Mouse (Mus musculus) forebrain, embryonic 14.5 days (tissue): ENCODE data around the gene Lair1. TPM values are rescaled to one million over a fixed set of nuclear protein-coding genes. Genes with fewer than 3 reads are reported as not detected.

Experiments
- ATAC-seq: fragments of 200-750 bp; cut with Nextera tagmentation; 2 replicates; pipeline ENCODE4 v1.8.0; 2017; ENCODE audit warnings: mild to moderate bottlenecking, moderate library complexity
- DNase-seq: peaks from one replicate; pipeline ENCODE4 v3.0.0-alpha.2; 2015; ENCODE audit warnings: low spot score
- H3K27ac ChIP-seq: fragments of 300-500 bp; sonication (generic); 2 replicates; pipeline ENCODE4 v1.5.1; 2014; ENCODE audit warnings: low read depth, mild to moderate bottlenecking, control low read depth, low read length, moderate library complexity
- H3K27me3 ChIP-seq: fragments of 300-500 bp; sonication (generic); replicated peaks from 2 replicates; pipeline ENCODE4 v1.6.1; 2014; ENCODE audit warnings: low read length, control low read depth, mixed read lengths; ENCODE audit not compliant: control insufficient read depth, insufficient read depth
- H3K36me3 ChIP-seq: fragments of 300-500 bp; sonication (generic); 2 replicates; pipeline ENCODE4 v1.6.1; 2014; ENCODE audit warnings: low read length, control low read depth; ENCODE audit not compliant: control insufficient read depth, insufficient read depth
- H3K4me1 ChIP-seq: fragments of 300-500 bp; sonication (generic); 2 replicates; pipeline ENCODE4 v1.6.1; 2014; ENCODE audit warnings: antibody characterized with exemption, low read length, control low read depth; ENCODE audit not compliant: control insufficient read depth, insufficient read depth
- H3K4me2 ChIP-seq: fragments of 300-500 bp; sonication (generic); 2 replicates; pipeline ENCODE4 v1.6.1; 2014; ENCODE audit warnings: mild to moderate bottlenecking, control low read depth, low read length
- H3K4me3 ChIP-seq: fragments of 300-500 bp; sonication (generic); 2 replicates; pipeline ENCODE4 v1.5.1; 2014; ENCODE audit warnings: low read depth, low read length, control low read depth
- H3K9ac ChIP-seq: fragments of 300-500 bp; sonication (generic); 2 replicates; pipeline ENCODE4 v1.6.1; 2014; ENCODE audit warnings: mild to moderate bottlenecking, low read length, control low read depth, moderate library complexity
- H3K9me3 ChIP-seq: fragments of 300-500 bp; sonication (generic); replicated peaks from 2 replicates; pipeline ENCODE4 v1.6.1; 2016; ENCODE audit warnings: low read length, control low read depth, mixed read lengths; ENCODE audit not compliant: control insufficient read depth
- WGBS: fragments of 180-500 bp; shearing (Covaris S2); extraction: QIAGEN DNeasy Blood & Tissue Kit; methylation state at CpG from one replicate; pipeline ENCODE4 v1.1.7; 2014; 5-methylcytosine and 5-hydroxymethylcytosine counted together
- polyA plus RNA-seq: library from polyadenylated mRNA; unstranded; fragments of >200 nt; fragmentation: Nextera tagmentation; extraction: Ambion mirVana; gene quantifications from 2 replicates; pipeline ENCODE4 v1.2.1, GENCODE M21; 2014

Lair1 gene
- polyA plus RNA-seq, 1 experiment from 2014 or later = 1.8 TPM

GRCm38 (mm10) chr7:4087238-4087895, 24.4 kb upstream of the Lair1 start:
- Histone ChIP-seq H3K9me3 (no peaks in the 10 kb centered on the region), H3K9ac (no peak overlapping the region), H3K36me3 (no peaks in the 10 kb centered on the region), H3K27ac (no peak overlapping the region), H3K4me2 (no peak overlapping the region), H3K27me3 (no peaks in the 10 kb centered on the region), H3K4me3 (no peak overlapping the region), H3K4me1 (no peaks in the 10 kb centered on the region)
- DNase-seq = no peak
- ATAC-seq = no peak
- WGBS = 84% methylated on average over 4 of the region's 4 CpGs

GRCm38 (mm10) chr7:4085562-4085961, 22.6 kb upstream of the Lair1 start:
- no peak for ATAC-seq
- no peak overlapping the region for H3K4me3 ChIP-seq
- no peaks in the 10 kb centered on the region for H3K36me3 ChIP-seq
- no peak for DNase-seq
- no peaks in the 10 kb centered on the region for H3K4me1 ChIP-seq
- H3K27ac ChIP-seq = no peak overlapping the region
- H3K4me2 ChIP-seq = no peak overlapping the region
- no peaks in the 10 kb centered on the region for H3K27me3 ChIP-seq
- H3K9me3 ChIP-seq = no peaks in the 10 kb centered on the region
- H3K9ac ChIP-seq = no peak overlapping the region

GRCm38 (mm10) chr7:4084161-4084560, 21.2 kb upstream of the Lair1 start:
- Histone ChIP-seq H3K27ac (no peak overlapping the region), H3K4me3 (no peak overlapping the region), H3K4me2 (no peak overlapping the region), H3K36me3 (no peaks in the 10 kb centered on the region), H3K9ac (no peak overlapping the region), H3K4me1 (no peaks in the 10 kb centered on the region), H3K27me3 (no peaks in the 10 kb centered on the region), H3K9me3 (no peaks in the 10 kb centered on the region)
- no peak for ATAC-seq
- WGBS = 71% methylated on average over 6 of the region's 6 CpGs
- no peak for DNase-seq

DNA sequence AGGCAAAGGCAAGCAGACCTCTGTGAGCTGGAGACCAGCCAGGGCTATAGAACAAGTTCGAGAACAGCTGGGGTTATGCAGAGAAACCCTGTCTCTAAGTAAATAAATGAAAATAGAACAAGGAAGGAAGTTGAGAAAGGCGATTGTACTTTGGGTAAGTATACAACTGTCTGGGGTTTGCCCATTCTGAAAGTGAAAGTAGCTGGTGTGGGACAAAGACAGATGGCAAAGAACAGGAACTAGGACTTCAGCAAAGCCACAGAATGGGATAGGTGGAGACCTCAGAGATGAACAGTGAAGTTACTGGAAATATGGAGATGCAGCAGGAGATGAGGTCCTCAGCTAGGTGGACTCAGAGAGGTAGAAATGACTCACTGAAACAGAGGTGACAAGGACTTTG, 19.8 kb upstream of the Lair1 start:
- Histone ChIP-seq H3K9ac (no peak overlapping the region), H3K9me3 (no peaks in the 10 kb centered on the region), H3K36me3 (no peaks in the 10 kb centered on the region), H3K27me3 (no peaks in the 10 kb centered on the region), H3K4me3 (no peak overlapping the region), H3K27ac (no peak overlapping the region), H3K4me2 (no peak overlapping the region), H3K4me1 (no peaks in the 10 kb centered on the region)
- DNase-seq (no peak), ATAC-seq (no peak)
- 73% methylated on average over 2 of the region's 2 CpGs for whole genome bisulfite sequencing

- no peaks in the 10 kb centered on the region for H3K4me1 ChIP-seq
- no peak overlapping the region for H3K27ac ChIP-seq
- no peak overlapping the region for H3K4me2 ChIP-seq
- H3K9me3 ChIP-seq = no peaks in the 10 kb centered on the region
- H3K36me3 ChIP-seq = no peaks in the 10 kb centered on the region
- H3K4me3 ChIP-seq = no peak overlapping the region
- ATAC-seq (no peak), DNase-seq (no peak)
- no peaks in the 10 kb centered on the region for H3K27me3 ChIP-seq
- H3K9ac ChIP-seq = no peak overlapping the region
These were observed 18.7 kb upstream of the Lair1 start for GRCm38 (mm10) chr7:4081706-4082105.

DNA sequence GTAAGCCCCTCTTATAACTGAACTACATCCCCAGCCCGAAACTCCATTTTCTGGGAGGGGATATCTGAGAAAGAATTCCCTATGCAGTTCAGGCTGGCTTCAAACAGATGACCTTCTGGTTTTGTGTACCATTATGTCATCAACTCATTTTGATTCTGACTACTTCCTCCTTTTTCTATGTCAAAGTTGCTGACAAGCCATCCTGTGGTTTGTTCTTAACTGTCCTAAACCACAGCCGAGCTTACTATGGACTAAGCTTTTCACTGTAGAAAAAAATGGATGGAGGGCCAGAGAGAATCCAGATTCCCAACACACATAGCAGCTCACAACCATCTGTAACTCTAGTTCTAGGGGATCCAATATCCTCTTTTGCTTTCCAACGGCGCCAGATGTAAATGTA, 17.5 kb upstream of the Lair1 start:
- H3K27me3 ChIP-seq = no peaks in the 10 kb centered on the region
- ATAC-seq (no peak), DNase-seq (no peak)
- H3K4me2 ChIP-seq = no peak overlapping the region
- no peak overlapping the region for H3K27ac ChIP-seq
- no peak overlapping the region for H3K9ac ChIP-seq
- no peak overlapping the region for H3K4me3 ChIP-seq
- H3K36me3 ChIP-seq = no peaks in the 10 kb centered on the region
- H3K9me3 ChIP-seq = no peaks in the 10 kb centered on the region
- no peaks in the 10 kb centered on the region for H3K4me1 ChIP-seq
- WGBS = 88% methylated on average over 4 of the region's 4 CpGs

- 86% methylated on average over 7 of the region's 7 CpGs for WGBS
- H3K27me3 ChIP-seq = no peaks in the 10 kb centered on the region
These were observed 16.5 kb upstream of the Lair1 start for GRCm38 (mm10) chr7:4079511-4079910.

DNA sequence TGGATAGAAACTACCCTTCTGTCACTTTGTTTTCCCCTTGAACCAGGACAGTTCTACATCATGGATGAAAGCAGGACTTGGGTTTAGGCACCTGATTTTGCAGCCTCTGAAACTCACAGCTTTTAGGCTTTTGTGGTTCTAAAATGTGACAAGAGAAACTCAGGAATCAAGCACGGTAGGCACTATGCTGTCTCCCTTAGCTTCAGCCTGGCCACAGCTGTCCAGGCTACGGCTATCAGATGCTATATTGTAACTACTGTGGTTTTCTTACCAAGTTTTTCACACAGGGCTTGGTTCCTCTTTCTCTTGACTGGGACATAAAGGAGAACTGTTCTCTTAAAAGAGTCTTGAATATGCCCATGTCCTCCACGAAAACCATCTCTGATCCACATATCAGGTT, 10.1 kb upstream of the Lair1 start:
- Histone ChIP-seq H3K36me3 (no peaks in the 10 kb centered on the region), H3K4me1 (no peaks in the 10 kb centered on the region), H3K4me2 (no peak overlapping the region), H3K4me3 (no peak overlapping the region), H3K9ac (no peak overlapping the region), H3K27me3 (no peaks in the 10 kb centered on the region), H3K9me3 (no peaks in the 10 kb centered on the region), H3K27ac (no peak overlapping the region)
- DNase-seq = no peak
- ATAC-seq = no peak
- WGBS = 84% methylated on average over 3 of the region's 3 CpGs

More at GRCm38 (mm10) chr7:4079511-4079910, 16.5 kb upstream of the Lair1 start:
- Histone ChIP-seq H3K9me3 (no peaks in the 10 kb centered on the region), H3K4me2 (no peak overlapping the region), H3K4me1 (no peaks in the 10 kb centered on the region), H3K9ac (no peak overlapping the region), H3K27ac (no peak overlapping the region), H3K4me3 (no peak overlapping the region), H3K36me3 (no peaks in the 10 kb centered on the region)
- DNase-seq = no peak
- no peak for ATAC-seq

DNA sequence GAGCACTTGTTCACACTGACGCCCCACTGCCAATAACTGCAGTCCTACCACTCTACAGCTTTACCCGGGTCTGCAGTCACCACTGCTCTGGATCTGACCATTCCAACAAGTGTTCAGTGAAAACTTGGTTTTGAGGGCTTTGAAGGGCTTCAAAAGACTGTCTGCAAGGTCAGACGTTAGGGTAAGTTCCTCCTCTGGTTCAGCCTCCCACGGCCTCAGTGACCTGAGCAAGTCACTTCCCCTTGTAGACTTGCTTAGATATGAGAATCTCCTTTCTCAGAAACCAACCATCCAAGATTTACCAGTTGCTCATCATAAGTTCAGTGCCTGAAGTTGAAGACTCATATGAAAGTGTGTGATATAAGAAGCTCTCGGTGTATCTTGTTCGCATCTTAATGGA, 8.1 kb upstream of the Lair1 start:
- 91% methylated on average over 6 of the region's 6 CpGs for WGBS

More for the DNA sequence above, 8.1 kb upstream of the Lair1 start:
- Histone ChIP-seq H3K36me3 (no peaks in the 10 kb centered on the region), H3K4me2 (no peak overlapping the region), H3K27ac (no peak overlapping the region), H3K9me3 (no peaks in the 10 kb centered on the region), H3K9ac (no peak overlapping the region), H3K4me3 (no peak overlapping the region), H3K27me3 (no peaks in the 10 kb centered on the region), H3K4me1 (no peaks in the 10 kb centered on the region)
- DNase-seq (no peak), ATAC-seq (no peak)
